Mouse (Mus musculus) liver, adult 2 months (tissue): ENCODE results near the gene Zfp326.

Experiments used
- CTCF ChIP-seq: fragments of 200-500 bp; IDR thresholded peaks from 2 replicates; pipeline ENCODE4 v1.5.1; 2011; ENCODE audit warnings: low read depth, low read length, control low read depth
- POLR2A ChIP-seq: fragments of 200-500 bp; IDR thresholded peaks from 2 replicates; pipeline ENCODE4 v1.6.1; 2011; ENCODE audit warnings: low read length, control low read depth; ENCODE audit not compliant: insufficient read depth; ENCODE audit errors: extremely low read depth

GRCm38 (mm10) chr5:105867841-105868447, 8.4 kb upstream of the Zfp326 start:
- TF ChIP-seq POLR2A (no peak), CTCF (no peak)
